Mouse (Mus musculus) limb, embryonic 12.5 days (tissue): ENCODE measurements at regions not wholly inside any gene's neighbourhood (a gene's known extent, or its start where the extent isn't known, plus 50 kb on each side); places are given as distances from the start of the nearest gene placed in this dataset.
A peak's percentile ranks its signal among the peaks of the same experiment; 100 is the strongest.

ENCODE experiments used
- ATAC-seq: fragments of 200-750 bp; cut with Nextera tagmentation; 2 replicates; pipeline ENCODE4 v1.8.0; 2017; ENCODE audit warnings: low read depth, moderate TSS enrichment; ENCODE audit not compliant: insufficient number of reproducible peaks, insufficient read depth, low FRiP score, low TSS enrichment
- H3K27ac ChIP-seq: fragments of 300-500 bp; sonication (generic); 2 replicates; pipeline ENCODE4 v1.5.1; 2016; ENCODE audit warnings: mild to moderate bottlenecking, moderate library complexity
- H3K27me3 ChIP-seq: fragments of 300-500 bp; sonication (generic); 2 replicates; pipeline ENCODE4 v1.6.1; 2016; ENCODE audit warnings: mild to moderate bottlenecking, moderate library complexity
- H3K36me3 ChIP-seq: fragments of 300-500 bp; sonication (generic); 2 replicates; pipeline ENCODE4 v1.6.1; 2016; ENCODE audit warnings: mild to moderate bottlenecking, moderate library complexity
- H3K4me1 ChIP-seq: fragments of 300-500 bp; sonication (generic); replicated peaks from 2 replicates; pipeline ENCODE4 v1.6.1; 2016
- H3K4me2 ChIP-seq: fragments of 300-500 bp; sonication (generic); 2 replicates; pipeline ENCODE4 v1.6.1; 2016; ENCODE audit warnings: mild to moderate bottlenecking, moderate library complexity
- H3K4me3 ChIP-seq: fragments of 300-500 bp; sonication (generic); replicated peaks from 2 replicates; pipeline ENCODE4 v1.5.1; 2016; ENCODE audit warnings: mild to moderate bottlenecking
- H3K9ac ChIP-seq: fragments of 300-500 bp; sonication (generic); replicated peaks from 2 replicates; pipeline ENCODE4 v1.6.1; 2016; ENCODE audit warnings: mild to moderate bottlenecking, moderate library complexity
- H3K9me3 ChIP-seq: fragments of 300-500 bp; sonication (generic); 2 replicates; pipeline ENCODE4 v1.6.1; 2016; ENCODE audit warnings: mild to moderate bottlenecking, moderate library complexity
- WGBS: fragments of 180-500 bp; shearing (Covaris S2); methylation state at CpG from one replicate; pipeline ENCODE4 v1.1.7; 2016; 5-methylcytosine and 5-hydroxymethylcytosine counted together

DNA sequence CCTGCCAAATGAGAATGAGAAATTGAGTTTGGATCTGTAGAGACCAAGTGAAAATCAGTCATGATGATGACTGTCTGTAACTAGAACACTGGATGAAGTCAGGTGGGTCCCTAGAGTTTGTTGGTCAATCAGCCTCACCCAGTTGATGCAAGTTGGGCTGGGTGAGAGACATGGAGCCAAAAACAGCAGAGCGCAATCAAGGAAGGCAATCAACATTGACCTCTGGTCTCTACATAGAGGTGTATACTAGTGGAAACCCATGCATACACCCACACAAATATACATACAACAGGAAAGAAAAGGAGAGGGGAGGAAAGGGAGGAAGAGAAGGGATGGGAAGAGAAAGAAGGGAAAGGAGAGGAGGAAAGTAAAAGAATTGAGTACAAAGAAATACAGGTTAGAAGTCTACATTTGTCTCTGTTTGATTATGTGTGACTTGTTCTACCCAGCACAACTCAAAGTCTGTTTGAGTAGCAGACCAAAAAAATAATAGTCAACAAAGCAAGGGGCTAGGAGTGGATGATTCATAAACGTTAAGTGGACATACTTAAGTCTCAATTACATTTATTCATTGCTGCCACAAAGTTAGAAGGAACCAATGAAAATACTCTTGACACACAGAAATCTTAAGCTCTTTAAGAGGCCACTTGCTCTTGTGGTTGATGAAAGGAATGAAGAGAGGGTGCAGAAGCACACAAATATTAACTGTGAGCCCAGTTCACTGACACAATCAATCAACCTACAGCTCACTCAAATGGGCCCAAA lies 97.4 kb downstream of the Nfkbiz start:
- no peak for ATAC-seq
- no peaks in the 10 kb centered on the region for H3K27me3 ChIP-seq
- no peak overlapping the region for H3K4me3 ChIP-seq
- 92% methylated on average over 2 of the region's 2 CpGs for WGBS
- H3K9me3 ChIP-seq = no peaks in the 10 kb centered on the region
- H3K27ac ChIP-seq = no peak overlapping the region
- H3K36me3 ChIP-seq = no peaks in the 10 kb centered on the region
- no peak overlapping the region for H3K4me2 ChIP-seq
- no peaks in the 10 kb centered on the region for H3K4me1 ChIP-seq
- H3K9ac ChIP-seq = no peak overlapping the region

DNA sequence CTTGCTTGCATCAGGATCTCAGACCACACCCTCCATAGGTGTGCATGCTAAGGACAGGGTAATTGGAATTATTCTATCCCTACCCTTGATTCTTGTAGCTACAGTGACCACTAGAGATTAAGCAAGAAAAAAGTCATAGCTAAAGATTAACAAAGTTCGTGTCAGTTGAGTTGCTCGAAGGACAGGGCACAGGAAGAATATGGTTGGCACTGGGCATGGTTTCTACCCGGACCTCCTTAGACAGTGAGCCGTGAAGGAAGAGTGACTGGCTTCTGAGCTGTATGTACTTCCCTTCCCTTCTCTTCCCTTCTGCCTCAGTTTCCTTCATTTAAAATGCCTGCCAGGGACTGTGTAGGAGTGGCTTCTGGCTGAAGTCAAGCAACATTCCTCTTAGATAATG lies 100.0 kb downstream of the Nfkbiz start:
- no peaks in the 10 kb centered on the region for H3K27me3 ChIP-seq
- no peak for ATAC-seq
- H3K9me3 ChIP-seq = no peaks in the 10 kb centered on the region
- H3K4me2 ChIP-seq = no peak overlapping the region
- no peak overlapping the region for H3K4me3 ChIP-seq
- H3K36me3 ChIP-seq = no peaks in the 10 kb centered on the region
- no peak overlapping the region for H3K9ac ChIP-seq
- H3K4me1 ChIP-seq = no peaks in the 10 kb centered on the region
- 95% methylated on average over 4 of the region's 4 CpGs for WGBS
- H3K27ac ChIP-seq = no peak overlapping the region

DNA sequence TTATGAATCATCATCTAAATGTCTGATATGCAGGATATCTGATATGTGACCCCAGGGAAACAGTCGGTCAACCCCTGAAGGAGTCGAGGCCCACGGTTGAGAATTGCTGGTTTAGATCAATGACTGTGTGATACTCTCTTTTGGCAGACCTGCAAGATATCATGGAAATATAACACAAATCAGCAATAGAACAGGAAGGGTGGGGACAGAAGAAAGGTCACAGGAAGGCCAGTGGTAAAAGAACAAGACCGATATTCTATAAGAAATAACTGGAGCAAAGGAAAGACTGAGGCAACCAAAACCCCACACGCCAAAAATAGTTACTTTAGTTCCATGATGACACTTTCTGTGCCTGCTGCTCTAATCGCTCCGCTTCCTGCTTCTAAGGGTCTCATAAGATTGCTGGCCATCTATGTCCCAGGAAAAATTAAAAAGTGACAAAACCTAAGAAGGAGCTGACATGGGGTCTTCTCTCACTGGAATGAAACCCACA lies 103.2 kb downstream of the Nfkbiz start:
- no peak overlapping the region for H3K4me3 ChIP-seq
- H3K9me3 ChIP-seq = no peaks in the 10 kb centered on the region
- no peaks in the 10 kb centered on the region for H3K36me3 ChIP-seq
- H3K4me1 ChIP-seq = no peaks in the 10 kb centered on the region
- ATAC-seq = no peak
- no peak overlapping the region for H3K4me2 ChIP-seq
- 91% methylated on average over 7 of the region's 7 CpGs for WGBS
- H3K9ac ChIP-seq = no peak overlapping the region
- H3K27ac ChIP-seq = no peak overlapping the region
- no peaks in the 10 kb centered on the region for H3K27me3 ChIP-seq

DNA sequence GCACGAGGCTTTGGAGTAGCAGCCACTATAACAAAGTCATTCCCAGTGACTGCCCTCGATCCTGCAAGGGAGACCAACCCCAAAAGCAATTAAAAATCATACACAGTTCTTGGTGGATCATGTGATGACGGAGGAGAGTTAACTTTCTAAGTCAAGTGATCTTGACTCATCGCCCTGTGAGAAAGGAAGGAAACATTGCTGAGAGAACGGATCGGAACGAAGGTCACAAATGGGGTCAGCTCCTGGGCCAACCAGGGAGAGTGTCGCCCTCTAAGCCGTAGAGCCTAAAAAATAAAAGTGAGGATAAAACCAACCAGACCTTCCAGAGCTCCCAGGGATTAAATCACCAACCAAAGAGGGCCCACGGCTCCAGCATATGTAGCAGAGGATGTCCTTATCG lies 104.4 kb downstream of the Nfkbiz start:
- Histone ChIP-seq H3K4me3 (no peak overlapping the region), H3K9ac (no peak overlapping the region), H3K4me2 (no peak overlapping the region), H3K4me1 (no peaks in the 10 kb centered on the region), H3K27ac (no peak overlapping the region), H3K9me3 (no peaks in the 10 kb centered on the region), H3K27me3 (no peaks in the 10 kb centered on the region), H3K36me3 (no peaks in the 10 kb centered on the region)
- no peak for ATAC-seq
- 75% methylated on average over 11 of the region's 11 CpGs for WGBS

DNA sequence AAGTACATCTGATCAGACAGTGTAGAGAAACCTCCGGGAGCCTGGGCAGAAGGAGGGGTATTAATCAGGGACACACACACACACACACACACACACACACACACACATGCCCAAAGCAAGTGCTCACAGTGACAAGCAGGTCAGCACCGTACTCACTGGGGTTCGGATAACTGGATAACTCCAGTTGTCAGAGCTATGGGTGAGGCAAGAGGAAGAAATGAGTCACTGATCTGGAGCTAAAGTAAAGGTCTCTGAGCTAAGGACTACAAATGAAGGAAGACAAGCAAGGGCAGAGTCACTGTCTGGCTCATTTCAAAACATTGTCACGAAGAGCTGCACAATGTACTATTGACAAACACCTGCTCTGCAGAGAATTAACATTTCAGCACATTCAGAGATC lies 104.9 kb downstream of the Nfkbiz start:
- Histone ChIP-seq H3K27me3 (no peaks in the 10 kb centered on the region), H3K9me3 (no peaks in the 10 kb centered on the region), H3K4me3 (no peak overlapping the region), H3K9ac (no peak overlapping the region), H3K4me2 (no peak overlapping the region), H3K4me1 (no peaks in the 10 kb centered on the region), H3K36me3 (no peaks in the 10 kb centered on the region), H3K27ac (no peak overlapping the region)
- ATAC-seq = no peak
- 90% methylated on average over 4 of the region's 4 CpGs for WGBS

DNA sequence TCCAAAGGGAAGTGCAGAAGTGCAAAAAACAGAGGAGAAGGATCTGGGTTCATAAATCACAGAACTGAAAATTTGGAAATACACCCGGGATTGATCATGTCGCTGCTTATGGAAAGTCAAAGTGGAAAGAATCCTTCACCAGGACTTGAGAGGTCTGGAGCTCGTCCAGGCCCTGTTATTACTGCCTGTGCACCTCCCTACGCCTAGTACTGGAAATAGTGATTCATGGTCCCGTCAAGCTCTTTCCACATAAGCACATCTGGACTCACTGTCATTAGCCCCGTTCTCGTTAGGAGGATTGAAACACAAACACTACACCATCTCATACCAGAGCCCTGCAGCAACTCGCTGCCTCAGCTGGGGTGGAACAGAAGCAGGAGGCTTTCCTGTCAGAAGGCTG lies 107.7 kb downstream of the Nfkbiz start:
- Histone ChIP-seq H3K9ac (no peak overlapping the region), H3K27ac (no peak overlapping the region), H3K9me3 (no peaks in the 10 kb centered on the region), H3K27me3 (no peaks in the 10 kb centered on the region), H3K4me1 (peaks cover 3% of the 10 kb centered on the region; the same call in 1 of the 2 replicates), H3K4me3 (no peak overlapping the region), H3K4me2 (no peak overlapping the region), H3K36me3 (no peaks in the 10 kb centered on the region)
- peak; percentile 67; the same call in 1 of the 2 replicates for ATAC-seq
- 33% methylated on average over 8 of the region's 8 CpGs for WGBS

DNA sequence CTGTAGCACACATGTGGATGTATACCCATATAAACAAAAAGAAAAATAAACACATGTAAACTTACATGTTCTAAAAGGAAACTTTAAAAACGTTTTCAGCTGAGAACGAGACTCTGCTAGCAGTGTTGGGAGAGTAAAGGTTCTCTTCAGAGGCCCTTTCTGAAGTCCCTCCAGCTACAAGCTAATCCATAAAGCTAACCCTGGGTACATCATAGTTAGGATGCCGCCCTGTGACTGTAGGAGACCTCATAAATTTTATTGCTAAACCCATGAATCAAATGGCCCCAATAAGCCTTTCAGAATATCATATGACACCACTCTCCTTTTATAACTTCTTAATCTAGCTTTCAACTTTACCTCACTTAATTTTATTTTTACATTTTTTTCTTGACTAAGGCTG lies 112.2 kb downstream of the Nfkbiz start:
- no peak for ATAC-seq
- Histone ChIP-seq H3K9me3 (no peaks in the 10 kb centered on the region), H3K36me3 (no peaks in the 10 kb centered on the region), H3K27me3 (no peaks in the 10 kb centered on the region), H3K9ac (no peak overlapping the region), H3K4me1 (peaks cover 3% of the 10 kb centered on the region; the same call in 1 of the 2 replicates), H3K27ac (no peak overlapping the region), H3K4me2 (no peak overlapping the region), H3K4me3 (no peak overlapping the region)
- WGBS = 18% methylated on average over 3 of the region's 3 CpGs

DNA sequence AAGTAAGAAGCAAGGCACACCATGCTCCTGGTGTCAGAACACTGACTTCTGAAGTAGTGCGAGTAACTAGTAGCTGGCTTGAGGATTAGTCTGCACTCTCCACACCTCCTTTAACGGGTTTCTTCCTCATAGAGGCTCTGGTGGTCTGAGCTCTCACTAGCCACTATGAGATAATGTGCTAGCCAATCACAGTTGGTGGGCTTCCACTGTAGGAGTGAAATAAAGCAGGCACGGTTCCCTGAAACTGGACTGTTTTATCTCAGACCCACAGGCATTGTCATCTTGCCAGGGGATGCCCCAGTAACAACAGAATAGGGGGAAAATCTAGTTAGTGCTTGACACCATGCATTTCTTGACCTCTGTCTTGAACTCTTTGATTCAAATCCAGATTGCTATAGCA lies 118.3 kb downstream of the Nfkbiz start:
- Histone ChIP-seq H3K36me3 (no peaks in the 10 kb centered on the region), H3K27me3 (no peaks in the 10 kb centered on the region), H3K4me1 (no peaks in the 10 kb centered on the region), H3K9me3 (no peaks in the 10 kb centered on the region), H3K27ac (no peak overlapping the region), H3K4me2 (no peak overlapping the region), H3K9ac (no peak overlapping the region), H3K4me3 (no peak overlapping the region)
- no peak for ATAC-seq
- 36% methylated on average over 3 of the region's 3 CpGs for WGBS

DNA sequence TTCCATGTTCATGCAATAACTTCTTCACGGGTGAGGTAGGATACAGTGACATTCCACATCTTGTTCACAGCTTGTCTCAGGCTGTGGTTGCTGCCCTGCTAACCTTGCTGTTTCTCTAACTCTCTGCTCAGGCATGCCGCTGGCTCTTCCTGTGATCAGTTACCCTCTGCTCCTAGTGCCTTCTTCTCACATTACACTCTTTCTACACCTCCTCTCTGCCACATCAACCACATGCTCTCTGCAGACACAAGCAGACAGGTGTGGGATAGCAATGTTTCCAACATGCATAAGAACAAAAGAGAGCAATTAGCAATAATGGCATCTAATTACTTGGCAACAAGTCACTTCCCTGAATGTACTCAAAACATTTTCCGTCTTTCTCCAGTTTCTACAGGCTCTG lies 128.7 kb downstream of the Nfkbiz start:
- H3K4me1 ChIP-seq = no peaks in the 10 kb centered on the region
- ATAC-seq = no peak
- H3K27ac ChIP-seq = no peak overlapping the region
- H3K4me3 ChIP-seq = no peak overlapping the region
- no peaks in the 10 kb centered on the region for H3K9me3 ChIP-seq
- no peaks in the 10 kb centered on the region for H3K36me3 ChIP-seq
- no peaks in the 10 kb centered on the region for H3K27me3 ChIP-seq
- no peak overlapping the region for H3K9ac ChIP-seq
- WGBS = 53% methylated on average over 3 of the region's 3 CpGs
- H3K4me2 ChIP-seq = no peak overlapping the region

DNA sequence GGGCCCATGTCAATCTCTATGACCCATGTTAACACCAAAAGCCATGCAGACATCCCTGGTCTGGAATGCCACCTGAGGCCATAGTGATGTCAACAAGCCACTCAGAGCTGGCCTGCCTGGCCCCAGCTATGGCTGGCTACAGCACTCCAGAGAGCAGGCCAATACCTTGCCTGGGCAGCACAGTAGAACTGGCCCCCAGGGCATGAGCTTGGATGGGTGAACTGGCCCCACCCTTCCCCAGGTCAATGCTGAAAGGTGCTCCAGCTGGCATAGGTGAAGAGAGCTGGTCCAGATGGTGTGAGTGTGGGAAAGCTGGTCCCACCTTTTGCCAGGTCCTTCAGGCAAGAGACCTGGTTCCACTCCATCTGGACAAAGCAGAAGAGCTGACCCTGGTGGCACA lies 132.2 kb downstream of the Nfkbiz start:
- no peak for ATAC-seq
- Histone ChIP-seq H3K27me3 (no peaks in the 10 kb centered on the region), H3K9ac (no peak overlapping the region), H3K4me2 (no peak overlapping the region), H3K36me3 (no peaks in the 10 kb centered on the region), H3K4me1 (no peaks in the 10 kb centered on the region), H3K9me3 (no peaks in the 10 kb centered on the region), H3K4me3 (no peak overlapping the region), H3K27ac (no peak overlapping the region)

DNA sequence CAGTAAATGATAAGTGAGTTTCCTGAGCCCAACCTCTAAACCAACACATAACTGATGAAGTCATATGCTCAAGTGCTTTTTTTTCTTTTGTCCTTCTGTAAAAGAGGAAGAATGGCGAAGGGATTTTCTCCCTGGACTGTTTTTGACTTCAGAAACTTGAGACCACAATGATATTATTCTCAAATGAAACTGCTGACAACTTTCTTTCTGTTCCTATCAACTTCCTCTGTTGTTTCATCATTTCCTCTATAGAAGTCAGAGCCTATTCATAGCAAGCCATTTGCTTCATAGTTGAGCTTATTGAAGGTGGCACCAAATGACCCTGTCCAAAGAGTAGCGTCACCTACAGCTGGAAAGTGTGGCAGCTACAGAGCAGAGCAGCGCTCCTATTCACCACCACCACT lies 140.2 kb downstream of the Nfkbiz start:
- Histone ChIP-seq H3K36me3 (no peaks in the 10 kb centered on the region), H3K27me3 (no peaks in the 10 kb centered on the region), H3K27ac (no peak overlapping the region), H3K9me3 (no peaks in the 10 kb centered on the region), H3K4me1 (no peaks in the 10 kb centered on the region), H3K4me3 (no peak overlapping the region), H3K9ac (no peak overlapping the region), H3K4me2 (no peak overlapping the region)
- 90% methylated on average over 3 of the region's 3 CpGs for WGBS
- no peak for ATAC-seq

DNA sequence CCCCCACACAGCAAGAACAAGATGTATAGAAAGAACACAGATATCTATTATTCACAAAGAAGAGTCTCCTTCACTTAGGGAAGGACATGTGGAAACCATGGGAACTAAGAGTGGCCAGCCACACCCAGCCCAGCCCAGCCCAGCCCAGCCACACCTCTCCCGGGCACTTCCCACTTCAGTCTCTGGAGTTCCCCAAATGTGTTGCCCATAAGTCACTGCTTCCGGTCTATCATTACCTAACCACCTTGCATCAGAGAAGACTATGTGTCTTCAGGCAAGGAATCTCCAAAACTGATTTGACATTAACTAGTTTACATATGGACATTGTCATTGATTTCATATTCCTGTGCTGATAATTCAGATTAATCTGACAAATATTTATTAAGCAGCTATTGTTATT lies 147.6 kb downstream of the Nfkbiz start:
- no peaks in the 10 kb centered on the region for H3K4me1 ChIP-seq
- no peak overlapping the region for H3K9ac ChIP-seq
- no peak overlapping the region for H3K4me2 ChIP-seq
- WGBS = 78% methylated on average over 2 of the region's 2 CpGs
- no peaks in the 10 kb centered on the region for H3K9me3 ChIP-seq
- no peak overlapping the region for H3K27ac ChIP-seq
- H3K36me3 ChIP-seq = no peaks in the 10 kb centered on the region
- ATAC-seq = no peak
- H3K27me3 ChIP-seq = no peaks in the 10 kb centered on the region
- H3K4me3 ChIP-seq = no peak overlapping the region
